8 mouse cellular contexts compared by ENCODE assay signal in genomic region chr15:89374340-89374739, GRCm38 (mm10). TPM values are rescaled to one million over a fixed set of nuclear protein-coding genes. Genes with fewer than 3 reads are reported as not detected.
DNase-seq lines count a peak whose midpoint lies in the region; ATAC-seq and TF ChIP-seq lines count a peak whose summit lies in the region.

No protein-coding gene starts in this region.

- H3K27me3 ChIP-seq in testis, adult 2 months (ENCODE audit: control insufficient read depth, insufficient read depth, low read length): peaks cover 2% of the 10 kb centered on the region; the same call in 1 of the 2 replicates
- peaks cover 33% of the 10 kb centered on the region for H3K27me3 ChIP-seq in liver, embryonic 11.5 days (replicated peaks; ENCODE audit: control insufficient read depth, insufficient read depth, low read length)
- H3K27me3 ChIP-seq in stomach, postnatal 0 days (ENCODE audit: control insufficient read depth, insufficient read depth, low read length): peaks cover 7% of the 10 kb centered on the region

- peaks cover 34% of the 10 kb centered on the region for H3K4me1 ChIP-seq in testis, adult 2 months (ENCODE audit: control insufficient read depth, insufficient read depth, low read length)
- peaks cover 25% of the 10 kb centered on the region for H3K4me1 ChIP-seq in liver, embryonic 11.5 days (replicated peaks; ENCODE audit: control insufficient read depth, insufficient read depth, low read length)
- H3K4me1 ChIP-seq in stomach, postnatal 0 days (replicated peaks; ENCODE audit: control insufficient read depth, insufficient read depth): peaks cover 4% of the 10 kb centered on the region; the same call in 1 of the 2 replicates

- H3K36me3 ChIP-seq in testis, adult 2 months (ENCODE audit: control insufficient read depth, insufficient read depth, low read length): no peaks in the 10 kb centered on the region
- peaks cover 26% of the 10 kb centered on the region for H3K36me3 ChIP-seq in liver, embryonic 11.5 days (ENCODE audit: control insufficient read depth, insufficient read depth, low read length)
- peaks cover 17% of the 10 kb centered on the region for H3K36me3 ChIP-seq in stomach, postnatal 0 days (ENCODE audit: control insufficient read depth, insufficient read depth, low read length)

- no peak for TF ChIP-seq EP300 in stomach, postnatal 0 days (optimal IDR thresholded peaks at IDR 0.05)

- peak overlapping the region; percentile 89 for H3K4me3 ChIP-seq in gastrocnemius, adult 2 months
- H3K4me3 ChIP-seq in testis, adult 2 months (ENCODE audit: control insufficient read depth, low read depth, low read length): peak overlapping the region; percentile 91
- H3K4me3 ChIP-seq in liver, embryonic 11.5 days (ENCODE audit: low read depth, low read length): peak overlapping the region; percentile 64
- H3K4me3 ChIP-seq in stomach, postnatal 0 days (ENCODE audit: low read depth, low read length): peak overlapping the region; percentile 58

- 0 out of 2 replicates have a peak, but pooled peaks have one; percentile 1 for ATAC-seq in liver, embryonic 11.5 days (replicated peaks; ENCODE audit: low FRiP score)
- ATAC-seq in stomach, postnatal 0 days (ENCODE audit: low FRiP score, low TSS enrichment): no peak

- no peak for TF ChIP-seq CTCF in gastrocnemius, adult 2 months (IDR thresholded peaks at IDR 0.05)
- no peak for TF ChIP-seq CTCF in testis, adult 2 months (IDR thresholded peaks at IDR 0.05; ENCODE audit: control insufficient read depth, insufficient read depth, insufficient replicate concordance, low read depth, low read length)
- no peak for TF ChIP-seq CTCF in stomach, postnatal 0 days (IDR thresholded peaks at IDR 0.05; ENCODE audit: low read depth)

- TF ChIP-seq POLR2A in testis, adult 2 months (IDR thresholded peaks at IDR 0.05; ENCODE audit: control insufficient read depth, low read depth, low read length): no peak

- 48% methylated on average over 9 of the region's 9 CpGs for WGBS in liver, embryonic 11.5 days
- 51% methylated on average over 9 of the region's 9 CpGs for WGBS in stomach, postnatal 0 days

- DNase-seq in gastrocnemius, adult 2 months: no peak
- DNase-seq in gastrocnemius, postnatal 25 days: no peak
- no peak for DNase-seq in testis, postnatal 14 days (ENCODE audit: low spot score)
- no peak for DNase-seq in liver, embryonic 11.5 days (ENCODE audit: low spot score)
- DNase-seq in stomach, postnatal 0 days (ENCODE audit: low spot score): no peak
- no peak for DNase-seq in right cerebral cortex, postnatal 10 days (ENCODE audit: low spot score in 2 of 2)
- DNase-seq in adrenal gland, postnatal 25 days: no peak

- peak overlapping the region; percentile 95 for H3K27ac ChIP-seq in gastrocnemius, adult 2 months
- peak overlapping the region; percentile 91 for H3K27ac ChIP-seq in testis, adult 2 months (ENCODE audit: control insufficient read depth, insufficient read depth, low read depth, low read length)
- no peak overlapping the region; the same call in 1 of the 2 replicates for H3K27ac ChIP-seq in liver, embryonic 11.5 days (ENCODE audit: low read depth, low read length)
- peak overlapping the region; percentile 87; the same call in 1 of the 2 replicates for H3K27ac ChIP-seq in stomach, postnatal 0 days (replicated peaks)

- H3K4me2 ChIP-seq in liver, embryonic 11.5 days: peak overlapping the region; percentile 64
- peak overlapping the region; percentile 90 for H3K4me2 ChIP-seq in stomach, postnatal 0 days (replicated peaks; ENCODE audit: low read depth)

- no peaks in the 10 kb centered on the region for H3K9me3 ChIP-seq in liver, embryonic 11.5 days (ENCODE audit: control insufficient read depth, low read length)
- no peaks in the 10 kb centered on the region for H3K9me3 ChIP-seq in stomach, postnatal 0 days (ENCODE audit: control insufficient read depth, low read length)

- peak overlapping the region; percentile 78 for H3K9ac ChIP-seq in liver, embryonic 11.5 days (ENCODE audit: low read depth, low read length)
- H3K9ac ChIP-seq in stomach, postnatal 0 days (ENCODE audit: low read length): peak overlapping the region; percentile 66

- intact Hi-C loops in gastrocnemius, adult 2 months (cut with DNase I): loop anchor here (5.0 kb wide), 1 partner anchor 93 kb away; no protein-coding TSS in a partner anchor

RNA-seq across cellular contexts. Expression of gene Sco2, which starts 0.7 kb away (rescaled TPM):
- total RNA-seq in gastrocnemius, adult 2 months (2021): 10 to 100 TPM; 13.0 to 16.0 TPM
- 10 to 100 TPM; 14.7 to 21.8 TPM for total RNA-seq in gastrocnemius, postnatal 25 days (2021)
- polyA plus RNA-seq in testis, adult 2 months (2012; rRNA removed): 31.1 and 34.1 TPM in 2 replicates
- 8.1 and 9.7 TPM in 2 replicates for polyA plus RNA-seq in liver, embryonic 11.5 days (2014; fragmentation: Nextera tagmentation; extraction: Ambion mirVana)
- 6.3 and 7.4 TPM in 2 replicates for polyA plus RNA-seq in stomach, postnatal 0 days (2015; fragmentation: Nextera tagmentation; extraction: Ambion mirVana)
- total RNA-seq in adrenal gland, postnatal 25 days (2021): 26.0 and 35.6 TPM in 2 replicates

RNA-seq across cellular contexts. Expression of gene Tymp, which starts 2.5 kb away (rescaled TPM):
- under 1 TPM; 0.25 to 0.64 TPM for total RNA-seq in gastrocnemius, adult 2 months (2021)
- total RNA-seq in gastrocnemius, postnatal 25 days (2021): under 1 TPM; 0.29 to 0.49 TPM
- polyA plus RNA-seq in testis, adult 2 months (2012; rRNA removed): 0.74 and 1.6 TPM in 2 replicates
- 1.5 and 1.8 TPM in 2 replicates for polyA plus RNA-seq in liver, embryonic 11.5 days (2014; fragmentation: Nextera tagmentation; extraction: Ambion mirVana)
- polyA plus RNA-seq in stomach, postnatal 0 days (2015; fragmentation: Nextera tagmentation; extraction: Ambion mirVana): 1.4 and 1.6 TPM in 2 replicates
- 0.67 and 0.76 TPM in 2 replicates for total RNA-seq in adrenal gland, postnatal 25 days (2021)

RNA-seq across cellular contexts. Expression of gene Odf3b, which starts 4.7 kb away (rescaled TPM):
- total RNA-seq in gastrocnemius, adult 2 months (2021): under 1 TPM; 0.38 to 0.53 TPM
- under 1 TPM in 1 of 2 experiments, not detected in 1; 0.32 TPM for total RNA-seq in gastrocnemius, postnatal 25 days (2021)
- polyA plus RNA-seq in testis, adult 2 months (2012; rRNA removed): 78.4 and 86.4 TPM in 2 replicates
- polyA plus RNA-seq in liver, embryonic 11.5 days (2014; fragmentation: Nextera tagmentation; extraction: Ambion mirVana): 0.43 and 0.71 TPM in 2 replicates
- polyA plus RNA-seq in stomach, postnatal 0 days (2015; fragmentation: Nextera tagmentation; extraction: Ambion mirVana): 0.56 and 0.80 TPM in 2 replicates
- total RNA-seq in adrenal gland, postnatal 25 days (2021): 0.91 TPM in 1 of 2 replicates, not detected in the other

RNA-seq across cellular contexts. Expression of gene Klhdc7b, which starts 10.4 kb away (rescaled TPM):
- not detected for total RNA-seq in gastrocnemius, adult 2 months (2021)
- not detected for total RNA-seq in gastrocnemius, postnatal 25 days (2021)
- polyA plus RNA-seq in testis, adult 2 months (2012; rRNA removed): 0.19 and 0.31 TPM in 2 replicates
- polyA plus RNA-seq in liver, embryonic 11.5 days (2014; fragmentation: Nextera tagmentation; extraction: Ambion mirVana): not detected in 2 replicates
- 0.02 TPM in 1 of 2 replicates, not detected in the other for polyA plus RNA-seq in stomach, postnatal 0 days (2015; fragmentation: Nextera tagmentation; extraction: Ambion mirVana)
- not detected in 2 replicates for total RNA-seq in adrenal gland, postnatal 25 days (2021)

RNA-seq across cellular contexts. Expression of gene Ncaph2, which starts 18.8 kb away (rescaled TPM):
- total RNA-seq in gastrocnemius, adult 2 months (2021): 10 to 100 TPM; 40.9 to 41.4 TPM
- 10 to 100 TPM; 35.1 to 37.0 TPM for total RNA-seq in gastrocnemius, postnatal 25 days (2021)
- polyA plus RNA-seq in testis, adult 2 months (2012; rRNA removed): 41.5 and 44.7 TPM in 2 replicates
- polyA plus RNA-seq in liver, embryonic 11.5 days (2014; fragmentation: Nextera tagmentation; extraction: Ambion mirVana): 163 TPM in 2 replicates
- polyA plus RNA-seq in stomach, postnatal 0 days (2015; fragmentation: Nextera tagmentation; extraction: Ambion mirVana): 69.4 and 72.8 TPM in 2 replicates
- 67.8 and 88.4 TPM in 2 replicates for total RNA-seq in adrenal gland, postnatal 25 days (2021)
